Mouse (Mus musculus) ES-Bruce4 (cell line): ENCODE measurements around the gene Mboat1. TPM values are rescaled to one million over a fixed set of nuclear protein-coding genes. Genes with fewer than 3 reads are reported as not detected.

ENCODE experiments used
- H3K27ac ChIP-seq: 2 replicates; pipeline ENCODE4 v1.5.1; 2012; ENCODE audit warnings: low read length, inconsistent platforms; ENCODE audit not compliant: insufficient read depth
- H3K27me3 ChIP-seq: 2 replicates; pipeline ENCODE4 v1.6.1; 2012; ENCODE audit warnings: mild to moderate bottlenecking, low read length, inconsistent platforms; ENCODE audit not compliant: control insufficient read depth, poor library complexity, insufficient read depth, severe bottlenecking
- H3K36me3 ChIP-seq: 2 replicates; pipeline ENCODE4 v1.6.1; 2012; ENCODE audit warnings: inconsistent platforms, mild to moderate bottlenecking, low read length, moderate library complexity; ENCODE audit not compliant: control insufficient read depth, poor library complexity, insufficient read depth, severe bottlenecking
- H3K4me1 ChIP-seq: one replicate; pipeline ENCODE4 v1.8.1; 2011; ENCODE audit warnings: low read length; ENCODE audit not compliant: control insufficient read depth, insufficient read depth
- H3K4me3 ChIP-seq: 2 replicates; pipeline ENCODE4 v1.5.1; 2011; ENCODE audit warnings: low read depth, mild to moderate bottlenecking, low read length
- H3K9ac ChIP-seq: 2 replicates; pipeline ENCODE4 v1.6.1; 2012; ENCODE audit warnings: low read depth, mild to moderate bottlenecking, inconsistent platforms; ENCODE audit not compliant: poor library complexity, severe bottlenecking
- H3K9me3 ChIP-seq: replicated peaks from 2 replicates; pipeline ENCODE4 v1.6.1; 2012; ENCODE audit warnings: mild to moderate bottlenecking, low read length, inconsistent platforms; ENCODE audit not compliant: control insufficient read depth, poor library complexity, insufficient read depth, severe bottlenecking
- CTCF ChIP-seq: IDR thresholded peaks from one replicate; pipeline ENCODE4 v1.8.1; 2011; ENCODE audit warnings: low read depth, low read length
- EP300 ChIP-seq: IDR thresholded peaks from 2 replicates; pipeline ENCODE4 v1.6.1; 2011; ENCODE audit warnings: low read depth, low read length; ENCODE audit not compliant: insufficient read depth
- POLR2A ChIP-seq: IDR thresholded peaks from one replicate; pipeline ENCODE4 v1.8.1; 2011; ENCODE audit warnings: low read length; ENCODE audit not compliant: insufficient read depth
- polyA plus RNA-seq: library from polyadenylated mRNA; stranded (reverse); fragments of >200 nt; gene quantifications from 2 replicates; pipeline ENCODE4 v1.2.4, GENCODE M21; 2011; ENCODE audit warnings: low read depth; ENCODE audit not compliant: missing spikeins, insufficient read depth, insufficient read length

Gene Mboat1
- polyA plus RNA-seq, 1 experiment = 6.2 TPM

DNA sequence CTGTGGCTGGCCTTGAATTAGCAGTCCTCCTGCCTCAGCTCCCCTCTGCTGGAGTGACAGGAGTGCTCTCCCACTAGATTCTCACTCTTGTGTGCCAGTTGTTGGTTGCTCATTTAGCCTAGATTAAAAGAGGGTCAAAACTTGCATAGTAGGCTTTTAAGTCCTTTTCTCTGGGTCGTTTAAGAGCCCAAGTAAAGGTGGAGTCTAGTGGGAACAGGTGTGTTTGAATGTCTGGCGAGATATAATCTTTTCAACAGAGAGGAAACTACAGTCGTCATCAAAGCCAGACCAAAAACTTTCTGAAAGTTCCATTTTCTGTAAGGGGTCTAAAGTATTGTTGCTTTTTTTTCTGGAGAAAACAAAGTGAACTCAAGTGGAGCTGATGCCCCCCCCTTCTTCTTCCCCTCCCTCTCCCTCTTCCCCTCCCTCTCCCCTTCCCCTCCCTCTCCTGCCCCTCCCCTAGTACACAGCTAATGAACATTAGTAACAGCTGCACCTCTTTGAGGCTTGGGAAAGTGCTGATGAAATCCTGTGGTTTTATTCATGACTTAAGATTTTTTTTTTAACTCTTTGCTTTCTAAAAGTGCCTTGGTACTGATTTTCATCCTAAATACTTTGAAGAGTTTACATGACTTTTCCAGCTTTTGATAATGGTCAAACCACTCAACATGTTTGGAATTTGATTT, 55.9 kb downstream of the Mboat1 start:
- H3K36me3 ChIP-seq = no peaks in the 10 kb centered on the region
- no peak overlapping the region for H3K4me3 ChIP-seq
- H3K27ac ChIP-seq = no peak overlapping the region
- H3K4me1 ChIP-seq = no peaks in the 10 kb centered on the region
- H3K9me3 ChIP-seq = no peaks in the 10 kb centered on the region
- no peaks in the 10 kb centered on the region; the same call in 1 of the 2 replicates for H3K27me3 ChIP-seq
- H3K9ac ChIP-seq = no peak overlapping the region
- no peak for TF ChIP-seq EP300
- no peak for TF ChIP-seq POLR2A
- no peak for TF ChIP-seq CTCF

DNA sequence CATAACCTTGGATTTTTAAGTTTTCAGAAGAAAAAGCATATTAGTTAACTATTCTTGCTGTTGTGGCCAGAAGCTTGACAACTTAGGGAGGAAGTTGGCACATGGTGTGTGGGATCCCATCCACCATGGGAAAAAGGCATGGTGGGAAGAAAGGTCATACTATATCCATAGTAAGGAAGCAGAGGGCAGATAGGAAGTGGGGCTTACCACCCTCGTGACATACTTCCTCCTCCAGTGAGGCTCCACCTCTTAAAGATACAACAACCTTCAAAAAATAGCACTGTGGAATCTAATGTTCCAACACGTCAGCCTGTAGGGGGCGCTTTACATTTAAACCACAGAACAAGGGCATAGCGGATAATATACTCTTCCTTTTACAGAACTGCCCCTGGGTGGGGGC, 57.1 kb downstream of the Mboat1 start:
- no peak overlapping the region for H3K4me3 ChIP-seq
- H3K9me3 ChIP-seq = no peaks in the 10 kb centered on the region
- no peaks in the 10 kb centered on the region for H3K4me1 ChIP-seq
- no peak overlapping the region for H3K9ac ChIP-seq
- TF ChIP-seq POLR2A (no peak), EP300 (no peak), CTCF (no peak)
- H3K36me3 ChIP-seq = no peaks in the 10 kb centered on the region
- no peaks in the 10 kb centered on the region; the same call in 1 of the 2 replicates for H3K27me3 ChIP-seq
- H3K27ac ChIP-seq = no peak overlapping the region

DNA sequence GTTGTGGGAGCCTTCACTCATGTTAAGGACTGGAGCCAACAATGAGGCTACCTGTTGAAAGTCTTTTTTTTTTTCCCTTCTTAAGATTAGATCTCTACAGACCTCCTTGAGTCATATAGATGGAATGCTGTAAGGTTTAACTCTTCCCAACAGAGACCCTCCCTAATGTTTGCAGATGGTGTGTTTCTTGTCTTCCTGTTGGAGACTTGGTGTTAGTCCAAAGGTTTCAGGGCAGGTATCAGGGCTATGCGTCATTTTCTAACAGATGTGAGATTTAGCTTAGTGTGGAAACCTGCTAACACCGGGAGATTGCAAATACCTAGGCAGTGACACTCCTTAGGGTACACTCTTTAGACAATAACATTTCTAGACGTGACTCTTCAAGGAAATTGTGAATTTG, 58.5 kb downstream of the Mboat1 start:
- Histone ChIP-seq H3K36me3 (no peaks in the 10 kb centered on the region), H3K27ac (no peak overlapping the region), H3K9me3 (no peaks in the 10 kb centered on the region), H3K4me1 (no peaks in the 10 kb centered on the region), H3K4me3 (no peak overlapping the region), H3K9ac (no peak overlapping the region), H3K27me3 (no peaks in the 10 kb centered on the region; the same call in 1 of the 2 replicates)
- TF ChIP-seq POLR2A = no peak
- no peak for TF ChIP-seq EP300
- TF ChIP-seq CTCF = no peak

DNA sequence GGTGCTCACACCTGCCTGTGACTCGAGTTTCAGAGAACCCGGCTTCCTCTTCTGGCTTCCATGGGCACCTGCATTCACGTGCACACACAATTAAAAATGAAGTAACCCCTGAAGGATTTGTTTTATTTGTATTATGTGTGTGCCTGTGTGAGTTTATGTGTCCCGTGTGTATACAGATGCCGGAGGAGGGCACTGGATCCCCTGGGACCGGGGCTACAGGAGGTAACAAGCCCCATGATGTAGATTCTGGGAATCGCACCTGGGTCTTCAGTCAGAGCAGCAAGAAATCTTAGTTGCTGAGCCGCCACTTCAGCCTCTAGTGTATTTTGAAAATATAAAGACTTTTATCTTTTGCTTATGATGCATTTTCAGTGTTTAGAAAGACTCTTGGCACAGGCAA, 60.4 kb downstream of the Mboat1 start:
- H3K9me3 ChIP-seq = no peaks in the 10 kb centered on the region
- no peaks in the 10 kb centered on the region for H3K36me3 ChIP-seq
- no peak overlapping the region for H3K27ac ChIP-seq
- H3K9ac ChIP-seq = no peak overlapping the region
- H3K4me3 ChIP-seq = no peak overlapping the region
- TF ChIP-seq CTCF (no peak), POLR2A (no peak), EP300 (no peak)
- H3K4me1 ChIP-seq = no peaks in the 10 kb centered on the region
- no peaks in the 10 kb centered on the region; the same call in 1 of the 2 replicates for H3K27me3 ChIP-seq

DNA sequence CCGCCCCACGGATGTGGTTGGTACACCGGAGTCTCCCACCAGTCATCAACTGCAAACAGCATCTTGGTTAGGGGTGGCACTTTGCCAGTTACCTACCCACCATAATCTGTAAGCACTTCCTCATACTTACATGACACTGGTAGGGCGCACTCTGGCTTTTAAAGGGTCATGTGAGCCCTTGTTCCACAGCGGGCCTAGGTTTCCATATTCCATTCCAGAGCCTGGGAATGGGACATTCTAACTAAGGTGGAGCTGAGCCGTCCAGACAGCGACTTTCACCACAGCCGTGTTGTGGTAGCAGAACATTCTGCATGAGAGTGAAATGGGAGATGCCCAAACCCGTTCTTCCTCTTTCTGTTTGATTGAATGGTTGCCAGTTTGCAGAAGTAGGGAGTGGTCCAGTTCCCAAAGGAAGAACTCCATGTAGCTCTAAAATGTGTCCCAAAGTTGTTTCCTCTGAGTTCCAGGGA, 61.8 kb downstream of the Mboat1 start:
- Histone ChIP-seq H3K27ac (no peak overlapping the region), H3K27me3 (no peaks in the 10 kb centered on the region; the same call in 1 of the 2 replicates), H3K4me3 (no peak overlapping the region), H3K9me3 (no peaks in the 10 kb centered on the region), H3K9ac (no peak overlapping the region), H3K36me3 (no peaks in the 10 kb centered on the region), H3K4me1 (no peaks in the 10 kb centered on the region)
- TF ChIP-seq POLR2A (no peak), EP300 (no peak), CTCF (no peak)

DNA sequence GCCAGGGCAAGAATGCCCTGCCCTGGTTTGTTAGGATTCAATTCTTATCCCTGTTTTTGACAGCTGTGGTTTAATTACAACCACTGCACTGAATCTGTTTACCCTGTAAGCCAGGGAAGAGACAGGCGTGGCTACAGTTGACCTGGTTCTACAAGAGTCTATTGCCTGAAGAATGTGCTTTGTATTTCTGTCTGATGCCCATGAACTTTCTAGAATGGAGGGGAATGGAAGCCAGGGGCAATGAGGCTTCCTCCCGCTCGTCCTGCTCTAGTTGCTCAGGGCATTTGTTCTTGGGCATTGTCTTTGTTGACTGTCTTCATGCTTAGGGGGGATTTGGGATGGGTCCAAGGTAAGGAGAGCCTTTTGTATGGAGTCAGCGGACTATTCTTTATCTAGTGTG, 63.5 kb downstream of the Mboat1 start:
- Histone ChIP-seq H3K9me3 (no peaks in the 10 kb centered on the region), H3K4me1 (no peaks in the 10 kb centered on the region), H3K36me3 (no peaks in the 10 kb centered on the region), H3K4me3 (no peak overlapping the region), H3K9ac (no peak overlapping the region), H3K27me3 (no peaks in the 10 kb centered on the region; the same call in 1 of the 2 replicates), H3K27ac (no peak overlapping the region)
- TF ChIP-seq CTCF (no peak), POLR2A (no peak), EP300 (no peak)
